Mouse (Mus musculus) stomach, postnatal 0 days (tissue): ENCODE results near the gene Dmd. TPM values are rescaled to one million over a fixed set of nuclear protein-coding genes. Genes with fewer than 3 reads are reported as not detected.
A peak's percentile ranks its signal among the peaks of the same experiment; 100 is the strongest.

Experiments used
- ATAC-seq: fragments of 200-750 bp; cut with Nextera tagmentation; 2 replicates; pipeline ENCODE4 v1.8.0; 2017; ENCODE audit not compliant: low FRiP score, low TSS enrichment
- DNase-seq: peaks from one replicate; pipeline ENCODE4 v3.0.0-alpha.2; 2016; ENCODE audit warnings: low spot score
- H3K27ac ChIP-seq: fragments of 300-500 bp; sonication (generic); replicated peaks from 2 replicates; pipeline ENCODE4 v1.5.1; 2014; ENCODE audit warnings: mild to moderate bottlenecking, control low read depth
- H3K27me3 ChIP-seq: fragments of 300-500 bp; sonication (generic); 2 replicates; pipeline ENCODE4 v1.6.1; 2014; ENCODE audit warnings: low read length; ENCODE audit not compliant: control insufficient read depth, insufficient read depth
- H3K36me3 ChIP-seq: fragments of 300-500 bp; sonication (generic); 2 replicates; pipeline ENCODE4 v1.6.1; 2014; ENCODE audit warnings: low read length, mixed read lengths; ENCODE audit not compliant: control insufficient read depth, insufficient read depth
- H3K4me1 ChIP-seq: fragments of 300-500 bp; sonication (generic); replicated peaks from 2 replicates; pipeline ENCODE4 v1.6.1; 2014; ENCODE audit warnings: antibody characterized with exemption; ENCODE audit not compliant: control insufficient read depth, insufficient read depth
- H3K4me2 ChIP-seq: fragments of 300-500 bp; sonication (generic); replicated peaks from 2 replicates; pipeline ENCODE4 v1.6.1; 2014; ENCODE audit warnings: low read depth, mild to moderate bottlenecking, control low read depth, moderate library complexity
- H3K4me3 ChIP-seq: fragments of 300-500 bp; sonication (generic); 2 replicates; pipeline ENCODE4 v1.5.1; 2014; ENCODE audit warnings: low read depth, low read length, control low read depth
- H3K9ac ChIP-seq: fragments of 300-500 bp; sonication (generic); 2 replicates; pipeline ENCODE4 v1.6.1; 2014; ENCODE audit warnings: mild to moderate bottlenecking, low read length, control low read depth, mixed read lengths
- H3K9me3 ChIP-seq: fragments of 300-500 bp; sonication (generic); 2 replicates; pipeline ENCODE4 v1.6.1; 2016; ENCODE audit warnings: low read length; ENCODE audit not compliant: control insufficient read depth
- CTCF ChIP-seq: IDR thresholded peaks from 2 replicates; pipeline ENCODE4 v1.5.1; 2016; ENCODE audit warnings: antibody characterized with exemption, low read depth, mild to moderate bottlenecking, moderate library complexity
- EP300 ChIP-seq: optimal IDR thresholded peaks from 2 replicates; pipeline ENCODE3; 2016; ENCODE audit warnings: antibody characterized with exemption
- WGBS: fragments of 180-500 bp; shearing (Covaris S2); extraction: QIAGEN DNeasy Blood & Tissue Kit; methylation state at CpG from one replicate; pipeline ENCODE4 v1.1.7; 2014; 5-methylcytosine and 5-hydroxymethylcytosine counted together
- polyA plus RNA-seq: library from polyadenylated mRNA; unstranded; fragments of >200 nt; fragmentation: Nextera tagmentation; extraction: Ambion mirVana; gene quantifications from 2 replicates; pipeline ENCODE4 v1.2.1, GENCODE M21; 2015

The Dmd gene
- polyA plus RNA-seq, 1 experiment from 2014 or later: 15.5 TPM

DNA sequence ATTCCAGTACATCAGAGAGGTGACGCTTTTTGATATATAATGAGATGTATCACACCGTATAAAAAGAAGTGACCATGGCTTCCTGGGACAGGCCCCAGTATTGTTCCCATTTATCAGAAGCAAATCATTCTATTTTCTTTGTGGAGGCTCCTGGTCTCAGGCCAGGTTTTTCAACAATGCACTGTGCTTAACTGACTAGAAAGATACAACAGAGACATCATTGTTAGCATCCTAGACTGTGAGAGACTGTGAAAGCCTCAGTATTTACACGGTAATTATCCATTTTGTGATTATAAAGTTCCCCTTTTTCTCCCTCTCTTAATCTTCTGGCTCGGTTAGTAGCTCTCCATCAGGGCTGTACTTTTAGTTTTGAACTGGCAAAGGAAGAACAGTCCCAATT is 1487.9 kb downstream of the Dmd start:
- no peaks in the 10 kb centered on the region for H3K9me3 ChIP-seq
- H3K27me3 ChIP-seq: no peaks in the 10 kb centered on the region
- H3K36me3 ChIP-seq: no peaks in the 10 kb centered on the region
- no peak for TF ChIP-seq EP300
- TF ChIP-seq CTCF: no peak
- no peak overlapping the region for H3K27ac ChIP-seq
- no peak overlapping the region for H3K4me2 ChIP-seq
- ATAC-seq (no peak), DNase-seq (no peak)
- H3K4me3 ChIP-seq: no peak overlapping the region
- no peaks in the 10 kb centered on the region for H3K4me1 ChIP-seq
- WGBS: 66% methylated on average over 4 of the region's 4 CpGs
- H3K9ac ChIP-seq: no peak overlapping the region

DNA sequence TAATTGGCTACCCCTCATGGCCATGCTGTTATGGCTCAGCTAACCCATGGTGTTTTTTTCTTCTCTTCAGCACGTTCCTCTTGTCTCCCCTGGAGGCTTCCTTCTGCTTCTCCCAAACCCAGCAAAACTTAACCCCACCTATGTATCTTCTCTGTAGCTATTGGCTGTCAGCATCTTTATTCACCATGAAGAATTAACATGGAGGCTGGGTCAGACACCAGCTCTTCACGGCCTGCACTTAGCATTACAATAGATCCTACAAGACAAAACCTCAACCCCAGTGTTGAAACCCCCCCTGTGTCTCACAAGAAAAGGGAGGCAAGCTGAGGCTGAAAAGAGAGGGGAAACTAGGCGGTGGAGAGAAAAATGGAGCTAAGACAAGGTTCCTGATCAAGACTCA is 1494.3 kb downstream of the Dmd start:
- Histone ChIP-seq H3K9me3 (no peaks in the 10 kb centered on the region), H3K4me2 (no peak overlapping the region), H3K4me1 (no peaks in the 10 kb centered on the region), H3K9ac (no peak overlapping the region), H3K36me3 (no peaks in the 10 kb centered on the region), H3K27ac (no peak overlapping the region), H3K27me3 (no peaks in the 10 kb centered on the region), H3K4me3 (no peak overlapping the region)
- DNase-seq: no peak
- TF ChIP-seq EP300: no peak
- TF ChIP-seq CTCF: no peak
- no peak for ATAC-seq
- WGBS: 75% methylated on average over 3 of the region's 3 CpGs

DNA sequence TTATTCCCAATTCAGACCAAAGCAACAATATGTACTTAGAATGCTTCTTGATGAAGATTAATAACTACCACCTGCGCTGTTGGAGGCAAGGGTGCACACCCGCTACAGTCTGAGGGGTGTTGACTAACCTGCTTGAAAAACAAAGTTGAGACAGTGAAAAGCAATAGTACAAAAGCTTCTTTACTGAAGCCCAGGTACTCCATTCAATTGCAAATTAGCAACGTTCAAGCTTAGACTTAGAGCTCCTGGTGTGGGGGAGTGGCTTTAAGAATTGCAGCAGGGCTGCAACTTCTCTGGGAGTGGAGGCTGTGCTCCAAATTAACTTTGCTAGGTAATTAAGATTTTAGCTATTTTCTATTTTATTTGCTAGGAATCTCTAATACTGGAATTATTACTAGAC is 1495.3 kb downstream of the Dmd start:
- TF ChIP-seq EP300: no peak
- H3K4me3 ChIP-seq: no peak overlapping the region
- H3K27me3 ChIP-seq: no peaks in the 10 kb centered on the region
- no peaks in the 10 kb centered on the region for H3K4me1 ChIP-seq
- 56% methylated on average over 3 of the region's 3 CpGs for WGBS
- no peak overlapping the region for H3K4me2 ChIP-seq
- ATAC-seq: no peak
- no peaks in the 10 kb centered on the region for H3K9me3 ChIP-seq
- no peak overlapping the region for H3K27ac ChIP-seq
- DNase-seq: no peak
- no peaks in the 10 kb centered on the region for H3K36me3 ChIP-seq
- no peak overlapping the region for H3K9ac ChIP-seq

DNA sequence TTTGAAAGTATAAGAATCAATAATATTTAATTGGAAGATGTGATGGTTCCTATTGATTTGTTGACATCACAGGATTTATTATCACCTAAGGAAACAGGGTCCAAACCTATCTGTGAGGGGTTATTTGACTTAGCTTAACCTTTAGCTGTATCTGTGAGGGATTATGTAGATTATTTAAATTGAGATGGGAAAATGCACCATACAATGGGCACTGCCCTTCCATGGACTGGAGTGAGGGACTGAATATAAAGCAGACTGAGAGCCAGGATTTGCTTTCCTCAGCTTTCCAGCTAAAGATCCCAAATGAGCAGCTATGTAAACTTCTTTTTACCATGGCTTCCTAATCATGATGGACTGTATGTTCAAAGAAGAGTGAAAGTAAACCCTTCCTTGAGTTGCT is 1496.0 kb downstream of the Dmd start:
- DNase-seq (no peak), ATAC-seq (no peak)
- H3K9ac ChIP-seq: no peak overlapping the region
- TF ChIP-seq EP300 (no peak), CTCF (no peak)
- H3K27me3 ChIP-seq: no peaks in the 10 kb centered on the region
- no peaks in the 10 kb centered on the region for H3K9me3 ChIP-seq
- H3K4me3 ChIP-seq: no peak overlapping the region
- no peaks in the 10 kb centered on the region for H3K4me1 ChIP-seq
- H3K4me2 ChIP-seq: no peak overlapping the region
- no peaks in the 10 kb centered on the region for H3K36me3 ChIP-seq
- H3K27ac ChIP-seq: no peak overlapping the region

DNA sequence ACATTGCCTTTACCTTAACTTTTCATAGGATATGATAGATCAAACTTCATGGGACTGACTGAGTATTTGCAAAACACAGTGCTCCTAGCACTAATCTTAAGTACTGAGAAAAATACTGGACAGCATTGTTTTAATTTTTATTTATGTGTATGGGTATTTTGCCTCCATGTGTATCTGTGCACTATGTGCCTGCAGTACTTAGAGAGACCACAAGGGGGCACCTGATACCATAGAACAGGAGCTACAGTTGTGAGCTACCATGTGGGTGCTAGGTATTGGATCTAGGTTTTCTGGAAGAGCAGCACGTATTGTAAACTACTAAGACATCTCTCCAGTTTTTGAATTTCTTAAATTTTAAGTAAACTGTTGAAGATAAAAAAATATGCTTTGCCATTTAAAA is 1505.8 kb downstream of the Dmd start:
- no peak overlapping the region for H3K27ac ChIP-seq
- TF ChIP-seq EP300 (no peak), CTCF (peak; percentile 62)
- H3K9me3 ChIP-seq: no peaks in the 10 kb centered on the region
- H3K4me1 ChIP-seq: no peaks in the 10 kb centered on the region
- no peak overlapping the region for H3K4me2 ChIP-seq
- ATAC-seq (no peak), DNase-seq (peak; percentile 13)
- no peak overlapping the region for H3K4me3 ChIP-seq
- no peak overlapping the region for H3K9ac ChIP-seq
- 82% methylated on average over 1 of the region's 1 CpGs for WGBS
- no peaks in the 10 kb centered on the region for H3K36me3 ChIP-seq
- no peaks in the 10 kb centered on the region for H3K27me3 ChIP-seq

DNA sequence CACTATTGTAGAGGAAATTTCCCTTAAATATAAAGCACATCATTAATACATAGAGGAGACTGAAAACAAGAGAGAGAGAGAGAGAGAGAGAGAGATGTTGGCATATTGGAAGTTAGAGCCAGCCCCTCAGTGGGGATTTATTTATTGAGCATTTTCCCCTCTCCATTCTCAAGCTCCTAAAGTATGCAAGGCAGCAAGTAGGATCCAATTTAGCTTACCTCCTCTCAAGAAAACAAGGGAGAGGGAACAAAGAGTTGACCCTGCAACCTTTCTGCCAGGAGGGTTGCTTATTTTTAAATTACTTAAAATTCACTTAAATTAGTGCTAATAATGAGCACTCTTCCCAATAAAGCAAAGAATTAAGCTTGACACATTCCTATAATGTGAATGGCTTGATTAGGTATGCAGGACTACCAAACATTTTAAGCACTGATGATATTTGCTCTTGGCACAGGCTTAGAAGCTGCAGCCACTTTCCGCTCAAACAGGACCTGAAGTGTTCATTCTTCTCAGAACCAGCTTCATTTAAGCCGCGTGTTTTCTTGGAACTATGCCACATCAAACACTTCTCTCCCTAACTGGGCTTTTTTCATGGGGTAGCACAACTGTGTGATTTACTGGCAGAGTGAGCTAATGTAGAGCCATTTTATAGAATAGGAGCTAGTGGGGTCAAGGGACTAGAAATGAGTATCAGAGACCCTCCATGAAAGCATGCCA is 1566.1 kb downstream of the Dmd start:
- no peaks in the 10 kb centered on the region for H3K36me3 ChIP-seq
- no peak for ATAC-seq
- H3K9ac ChIP-seq: no peak overlapping the region
- DNase-seq: peak; percentile 22
- no peaks in the 10 kb centered on the region for H3K9me3 ChIP-seq
- H3K27me3 ChIP-seq: no peaks in the 10 kb centered on the region
- no peaks in the 10 kb centered on the region for H3K4me1 ChIP-seq
- no peak overlapping the region for H3K27ac ChIP-seq
- H3K4me3 ChIP-seq: no peak overlapping the region
- no peak overlapping the region for H3K4me2 ChIP-seq
- WGBS: 50% methylated on average over 3 of the region's 3 CpGs
- TF ChIP-seq CTCF (no peak), EP300 (no peak)
